In genomic region chr10:121033128-121033791, GRCm38 (mm10) we compare ENCODE assay signal across 7 mouse cellular contexts. TPM values are rescaled to one million over a fixed set of nuclear protein-coding genes. Genes with fewer than 3 reads are reported as not detected.
DNase-seq lines count a peak whose midpoint lies in the region.

No protein-coding gene starts in this region.

- no peaks in the 10 kb centered on the region for H3K9me3 ChIP-seq in midbrain, embryonic 10.5 days (replicated peaks)

- H3K36me3 ChIP-seq in midbrain, embryonic 10.5 days: no peaks in the 10 kb centered on the region

- peak; percentile 87 for DNase-seq in ZHBTc4 (ENCODE audit: low read depth, low spot score)
- DNase-seq in cerebellum, postnatal 25 days: peak; percentile 70 to 82
- peak; percentile 41 to 50 for DNase-seq in gastrocnemius, adult 8-10 months (ENCODE audit: low spot score in 2 of 2)
- DNase-seq in hindlimb bud, embryonic 11.5 days (ENCODE audit: extremely low spot score, low read depth, low spot score): peak; percentile 76
- DNase-seq in left cerebral cortex, postnatal 36 days (ENCODE audit: low spot score in 2 of 2): peak; percentile 10 to 33
- DNase-seq in midbrain, embryonic 10.5 days (ENCODE audit: low spot score): peak; percentile 85
- DNase-seq in right cerebral cortex, postnatal 36 days (ENCODE audit: low spot score in 2 of 2): peak; percentile 17 to 21

- WGBS in midbrain, embryonic 10.5 days: under 1% methylated on average over 25 of the region's 25 CpGs

- peaks cover 55% of the 10 kb centered on the region for H3K27me3 ChIP-seq in midbrain, embryonic 10.5 days (ENCODE audit: low read depth, poor library complexity, severe bottlenecking)

- peak overlapping the region; percentile 69 for H3K4me3 ChIP-seq in midbrain, embryonic 10.5 days

- peak overlapping the region; percentile 72; the same call in 1 of the 2 replicates for H3K27ac ChIP-seq in midbrain, embryonic 10.5 days (replicated peaks)

- intact Hi-C loops in left cerebral cortex, postnatal 36 days (cut with DNase I): loop anchor here (2.0 kb wide), 2 partner anchors 92 to 224 kb away; no protein-coding TSS in a partner anchor

- peaks cover 21% of the 10 kb centered on the region for H3K4me1 ChIP-seq in midbrain, embryonic 10.5 days

RNA-seq across cellular contexts. Expression of gene Wif1, which starts 0.5 kb away (rescaled TPM):
- total RNA-seq in gastrocnemius, adult 8-10 months (2022): 1 to 10 TPM in 2 of 4 experiments, under 1 TPM in 2; 0.15 to 2.4 (median 1.0) TPM
- 1 to 10 TPM; 1.6 to 1.8 TPM for total RNA-seq in left cerebral cortex, postnatal 36 days (2021)
- polyA plus RNA-seq in midbrain, embryonic 10.5 days (2016; fragmentation: Nextera tagmentation; extraction: Ambion mirVana): 1.3 and 1.7 TPM in 2 replicates

RNA-seq across cellular contexts. Expression of gene Lemd3, which starts 54.1 kb away (rescaled TPM):
- total RNA-seq in gastrocnemius, adult 8-10 months (2022): 10 to 100 TPM; 10.0 to 11.7 (median 10.9) TPM
- total RNA-seq in left cerebral cortex, postnatal 36 days (2021): 10 to 100 TPM; 35.7 to 39.5 TPM
- polyA plus RNA-seq in midbrain, embryonic 10.5 days (2016; fragmentation: Nextera tagmentation; extraction: Ambion mirVana): 2.1 and 2.7 TPM in 2 replicates

Comparison
In these comparisons a context has a peak if more than half of its experiments do, and no peak if none do; other contexts are left out.
1. Peak in every context shown above with its lines: DNase-seq, H3K4me3 ChIP-seq and H3K27ac ChIP-seq.
2. DNase-seq: peak in every context shown above with its lines; median percentile 87 in ZHBTc4; 85 in midbrain, embryonic 10.5 days; 76 in cerebellum, postnatal 25 days; 76 in hindlimb bud, embryonic 11.5 days; 46 in gastrocnemius, adult 8-10 months; 22 in left cerebral cortex, postnatal 36 days; 19 in right cerebral cortex, postnatal 36 days.